Mouse (Mus musculus) left cerebral cortex, adult 18-20 months (tissue): Measurements from ENCODE around the gene Spo11. TPM values are rescaled to one million over a fixed set of nuclear protein-coding genes. Genes with fewer than 3 reads are reported as not detected.

Experiments
- DNase-seq, 2 experiments: peaks; one replicate each; pipeline ENCODE4 v3.0.0; 2021 to 2022; ENCODE audit warnings: low spot score in 2 of 2, mixed read lengths in 1 of 2
- total RNA-seq, 2 experiments: library from RNA; stranded (reverse); gene quantifications; 2 replicates each; pipeline ENCODE4 v1.2.3; 2021

Spo11 gene
- total RNA-seq, 2 experiments from 2014 or later: 0.23 to 0.28 TPM

DNA sequence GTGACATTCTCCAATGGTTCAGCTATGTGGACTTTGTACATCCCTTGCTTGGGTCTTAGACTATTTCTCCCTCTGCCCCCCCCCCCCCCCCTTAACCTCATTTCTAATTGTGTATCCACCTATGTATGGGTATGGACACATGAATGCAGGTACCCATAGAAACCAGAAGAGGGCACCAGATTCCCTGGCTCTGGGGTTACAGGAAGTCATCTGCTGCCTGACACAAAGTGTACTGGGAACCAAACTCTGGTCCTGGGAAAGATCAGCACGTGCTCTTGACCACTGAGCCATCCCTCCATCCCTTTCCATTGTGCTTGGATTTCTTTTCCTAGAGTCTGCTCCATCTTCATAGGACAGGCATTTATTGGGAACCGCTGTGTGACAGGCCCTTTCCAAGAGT, 25.5 kb upstream of the Spo11 start:
- DNase-seq: no peak

DNA sequence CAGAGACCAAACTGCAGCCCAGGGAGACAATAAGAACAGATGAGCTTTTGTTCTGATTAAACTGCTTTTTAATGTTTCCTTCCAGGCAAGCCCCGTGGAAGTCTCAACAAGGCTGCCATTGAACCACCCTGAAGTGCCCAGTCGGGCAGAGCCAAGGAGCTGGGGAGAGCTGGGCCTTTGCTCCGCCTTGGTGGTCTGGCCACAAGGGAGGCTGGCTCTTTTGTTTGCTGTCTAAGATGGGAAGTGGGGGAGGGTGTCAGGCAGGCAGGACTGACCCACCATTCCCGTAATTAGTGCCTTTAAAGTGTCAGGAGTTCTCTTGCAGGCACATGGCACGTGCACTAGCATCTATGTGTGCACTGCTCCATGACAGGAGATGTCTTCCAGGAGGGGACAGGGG, 18.9 kb upstream of the Spo11 start:
- no peak for DNase-seq

DNA sequence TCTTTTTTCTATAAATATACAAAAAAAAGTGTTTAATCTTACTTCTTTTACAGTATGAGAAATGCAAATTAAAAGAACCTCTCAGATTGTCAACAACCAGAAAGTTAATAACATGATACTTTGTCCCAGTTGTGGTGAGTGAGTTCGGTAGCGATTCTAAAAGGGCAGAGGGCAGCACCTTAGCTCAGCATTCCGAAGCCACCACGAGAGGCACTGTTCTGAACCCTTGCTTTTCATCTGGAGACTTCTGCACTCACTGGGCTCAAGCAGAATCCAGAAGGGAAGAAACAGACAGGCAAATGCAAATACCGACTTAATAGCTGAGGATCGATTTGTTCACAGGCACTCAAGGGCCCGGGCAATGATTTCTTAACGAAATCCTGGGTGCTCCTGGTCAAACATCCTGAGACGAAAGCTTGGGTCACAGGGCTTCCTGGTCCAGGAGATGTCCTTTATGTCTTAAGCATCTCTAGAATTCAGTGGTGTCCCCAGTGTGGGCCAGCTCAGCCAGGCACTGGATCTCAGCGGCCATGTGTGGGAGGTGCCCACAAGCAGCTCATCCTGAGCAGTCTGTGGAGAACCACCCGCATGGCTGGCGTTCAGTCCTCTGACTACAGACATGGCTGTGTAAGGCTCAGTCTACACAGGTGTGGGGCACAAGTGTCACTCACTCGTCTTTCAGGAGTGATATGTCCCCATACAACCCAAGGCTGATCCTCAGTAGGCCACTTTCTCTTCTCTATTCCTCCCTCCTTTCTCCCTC, 18.3 kb upstream of the Spo11 start:
- no peak for DNase-seq

DNA sequence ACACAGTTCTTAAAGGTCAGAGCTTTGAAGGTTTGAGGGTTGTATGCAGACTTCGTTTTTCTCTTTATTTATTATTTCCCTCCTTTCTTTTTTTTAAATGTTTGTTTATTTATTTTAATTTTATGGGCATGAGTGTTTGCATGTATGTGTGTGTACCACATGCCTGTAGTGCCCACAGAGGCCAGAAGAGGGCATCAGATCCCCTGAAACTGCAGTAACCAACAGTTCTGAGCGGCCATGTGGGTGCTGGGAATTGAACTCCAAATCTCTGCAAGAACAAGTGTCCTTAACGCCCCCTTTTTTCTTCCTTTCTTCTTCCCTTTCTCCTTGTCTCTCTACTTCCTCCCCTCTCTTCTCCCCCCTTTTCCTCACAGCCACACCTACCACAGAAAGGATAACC, 17.1 kb upstream of the Spo11 start:
- DNase-seq: no peak

DNA sequence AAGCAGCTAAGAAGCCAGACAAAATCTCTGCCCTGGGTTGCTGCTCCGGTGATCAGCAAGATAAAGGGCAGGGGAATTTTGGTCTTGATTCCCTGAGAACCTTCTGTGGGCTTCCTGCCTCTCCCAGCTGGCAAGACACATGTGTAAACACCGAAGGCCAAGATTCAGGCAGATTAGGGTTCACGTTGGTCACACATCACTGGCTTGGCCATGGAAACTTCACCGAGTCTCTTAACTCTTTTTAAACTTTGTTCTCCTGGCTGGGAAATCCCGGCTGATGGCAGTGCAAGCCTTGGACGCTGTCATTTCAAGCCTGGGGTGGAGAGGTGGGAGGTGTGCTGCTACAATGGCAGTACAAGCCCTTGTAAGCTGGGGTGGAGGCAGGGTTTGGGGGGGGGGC, 16.3 kb upstream of the Spo11 start:
- no peak for DNase-seq

DNA sequence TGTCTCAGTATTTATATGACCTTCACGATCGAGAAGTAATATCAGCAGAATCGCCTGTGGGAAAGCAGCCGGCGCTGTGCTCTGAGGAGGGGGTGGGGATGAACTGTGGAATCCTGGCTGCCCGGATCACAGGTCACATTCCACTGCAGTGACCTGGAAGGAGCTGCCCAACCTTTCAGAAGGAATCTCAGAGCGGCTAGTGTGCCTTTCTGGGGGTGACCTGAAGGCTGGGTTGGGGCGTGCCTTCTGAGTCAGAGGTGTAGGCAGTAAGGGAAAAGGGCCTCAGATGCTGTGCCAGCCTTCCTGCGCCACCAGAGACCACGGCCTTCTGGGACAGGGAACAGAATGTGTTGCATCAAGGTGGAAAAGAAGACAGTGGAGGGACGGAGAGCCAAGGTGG, 12.3 kb upstream of the Spo11 start:
- no peak for DNase-seq

DNA sequence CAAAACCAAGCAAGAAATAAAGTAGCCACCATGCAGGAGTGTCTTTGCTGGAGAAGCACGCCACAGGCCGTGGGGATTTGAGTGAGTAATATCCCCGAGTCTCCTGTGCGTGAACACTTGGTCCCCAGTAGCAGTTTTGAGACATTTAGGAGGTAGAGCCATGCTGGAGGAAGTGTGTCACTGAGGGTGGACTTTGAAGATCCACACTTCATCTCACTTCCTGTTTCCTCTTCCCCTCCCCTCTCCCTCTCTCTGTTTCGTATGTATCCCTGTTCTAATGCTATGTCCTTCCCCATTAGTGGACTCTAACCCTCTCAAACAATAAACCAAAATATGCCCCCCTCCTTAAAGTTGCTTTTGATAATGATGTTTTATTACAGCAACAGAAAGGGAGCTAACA, 11.0 kb upstream of the Spo11 start:
- DNase-seq: no peak

DNA sequence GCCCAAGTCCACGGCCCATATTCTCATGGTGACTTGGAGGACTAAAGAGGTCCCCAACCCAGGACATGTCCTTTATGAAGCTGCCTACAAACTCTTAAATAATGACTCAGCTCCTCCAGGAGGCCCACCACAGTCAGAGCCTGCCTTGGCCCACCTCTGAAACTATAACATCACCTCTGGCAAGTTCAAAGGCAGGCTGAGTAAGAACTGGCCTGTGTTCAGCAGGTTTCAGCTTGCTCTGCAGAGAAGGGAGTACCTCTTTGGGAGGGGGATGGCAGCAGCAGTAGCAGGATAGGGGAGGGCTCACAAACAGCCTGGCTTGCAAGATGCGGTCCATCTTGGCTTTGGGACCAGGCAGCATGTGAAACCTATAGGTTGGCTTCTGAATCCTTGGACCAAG, 5.6 kb upstream of the Spo11 start:
- no peak for DNase-seq

DNA sequence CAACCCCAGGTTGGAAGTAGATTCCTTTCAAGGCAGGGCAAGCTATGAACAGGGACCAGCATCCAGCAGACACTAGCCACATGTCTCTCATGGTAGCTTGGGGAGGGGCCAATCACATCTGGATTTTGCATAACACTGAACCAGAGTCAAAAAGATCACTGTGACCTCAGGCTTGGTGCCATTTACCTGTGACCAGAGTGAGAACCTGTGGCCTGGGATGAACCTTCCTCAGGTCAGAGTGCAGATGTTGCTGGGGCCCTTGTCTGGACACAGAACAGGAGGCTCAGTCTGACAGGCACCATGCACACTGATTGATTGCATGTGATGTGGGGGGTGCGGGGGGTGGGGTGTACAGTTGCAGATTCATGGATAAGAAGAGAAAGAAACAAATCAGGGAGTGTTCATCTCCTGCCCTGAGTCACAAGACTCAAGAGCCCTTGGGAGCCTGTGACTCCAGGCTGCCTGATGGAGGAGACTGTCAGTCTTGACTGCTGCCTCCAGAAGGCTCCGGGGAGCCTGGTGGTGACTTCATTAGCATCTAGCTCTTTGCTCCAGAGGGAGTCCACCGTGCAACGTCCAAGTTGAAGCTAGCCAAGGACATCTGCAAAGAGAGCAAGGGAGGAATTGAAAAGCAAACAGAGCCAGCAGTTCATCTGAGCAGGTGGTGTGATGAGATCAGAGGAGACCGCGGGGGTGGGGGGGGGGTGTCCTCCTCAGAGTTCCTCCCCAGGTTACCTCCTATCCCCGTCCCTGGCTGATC, 3.5 kb upstream of the Spo11 start:
- no peak for DNase-seq

DNA sequence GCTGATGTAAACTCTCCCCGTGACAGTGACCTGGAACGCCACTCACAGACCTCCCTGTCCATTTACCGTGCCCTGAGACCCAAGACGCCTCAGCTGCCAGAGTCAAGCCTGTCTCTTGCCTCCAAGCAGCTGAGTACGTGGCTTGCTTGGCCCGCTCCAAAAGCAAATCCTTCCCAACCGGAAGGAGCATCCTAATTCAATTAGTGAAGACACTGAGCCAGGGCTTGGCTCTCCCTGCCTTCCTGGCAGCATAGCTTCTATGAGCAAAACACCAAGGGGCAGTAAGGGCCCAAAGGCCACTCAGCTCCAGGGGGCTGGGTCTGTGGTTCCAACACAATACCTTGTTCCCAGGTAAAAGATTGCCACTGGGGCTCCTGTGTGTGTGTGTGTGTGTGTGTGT, 2.8 kb upstream of the Spo11 start:
- DNase-seq: no peak

DNA sequence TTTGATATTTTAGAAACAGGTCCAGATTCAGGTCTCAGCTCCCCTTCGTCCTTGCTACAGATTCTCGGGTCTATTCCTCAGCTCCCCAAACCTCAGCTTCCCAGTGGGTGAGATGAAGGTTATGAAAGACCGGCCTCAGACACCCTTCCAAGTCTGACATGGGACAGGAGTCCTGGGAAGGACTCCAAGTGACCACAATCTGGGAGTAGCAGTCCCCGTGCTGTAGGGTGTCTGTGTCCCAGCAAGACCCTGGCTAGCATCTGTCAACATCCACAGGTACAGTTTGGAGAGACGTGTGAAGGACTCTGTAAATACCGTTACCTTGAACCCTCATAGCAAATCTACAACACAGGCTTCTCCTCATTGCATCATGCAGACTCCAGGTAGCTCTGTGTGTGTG, 2.3 kb upstream of the Spo11 start:
- no peak for DNase-seq

DNA sequence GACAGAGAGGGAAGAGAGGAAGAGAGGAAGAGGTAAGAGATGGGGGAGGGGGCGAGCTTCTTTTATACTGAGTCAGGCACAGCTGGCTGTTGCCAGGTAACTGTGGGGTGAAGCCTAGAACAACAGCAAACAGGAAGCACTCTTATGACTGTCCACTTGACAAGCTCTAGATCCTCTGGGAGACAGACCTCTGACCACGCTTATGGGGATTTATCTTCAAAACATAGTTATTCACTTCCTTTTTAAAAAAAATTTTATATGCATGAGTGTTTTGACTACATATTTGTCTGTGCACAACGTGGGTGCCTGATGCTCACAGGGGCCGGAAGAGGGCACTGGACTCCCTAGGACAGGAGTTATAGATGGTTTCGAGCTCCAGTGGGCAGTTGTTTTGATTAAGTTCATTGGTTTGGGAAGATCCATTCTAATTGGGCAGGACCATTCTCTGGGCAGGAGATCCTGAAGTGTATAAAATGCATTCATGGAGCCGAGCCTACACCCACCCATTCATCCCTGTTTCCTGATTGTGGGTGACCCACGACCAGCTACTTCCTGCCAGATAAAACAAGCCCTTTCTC, 750 bp upstream of the Spo11 start:
- no peak for DNase-seq

DNA sequence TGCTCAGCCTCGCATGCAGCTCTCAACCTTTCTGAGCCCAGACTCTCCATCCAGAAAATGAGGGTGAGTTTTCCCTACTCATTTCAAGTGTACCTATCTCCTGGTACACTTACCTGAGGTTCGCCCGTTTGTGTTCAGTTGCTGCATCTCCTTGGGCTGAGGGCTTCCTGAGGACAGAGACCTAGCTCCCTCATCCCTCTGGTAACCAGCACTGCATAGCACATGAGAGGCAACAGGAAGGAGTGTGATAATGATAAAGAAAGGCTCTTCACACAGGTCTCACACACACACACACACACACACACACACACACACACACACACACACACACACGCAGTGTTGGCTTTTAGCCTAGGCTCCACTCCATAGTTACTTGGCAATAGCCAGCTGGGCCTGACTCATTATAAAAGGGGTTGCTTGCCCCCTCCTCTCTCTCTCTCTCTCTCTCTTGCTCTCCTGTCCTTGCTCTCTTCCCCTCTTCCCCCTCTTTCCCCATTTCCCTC, 682 bp downstream of the Spo11 start:
- DNase-seq: no peak

DNA sequence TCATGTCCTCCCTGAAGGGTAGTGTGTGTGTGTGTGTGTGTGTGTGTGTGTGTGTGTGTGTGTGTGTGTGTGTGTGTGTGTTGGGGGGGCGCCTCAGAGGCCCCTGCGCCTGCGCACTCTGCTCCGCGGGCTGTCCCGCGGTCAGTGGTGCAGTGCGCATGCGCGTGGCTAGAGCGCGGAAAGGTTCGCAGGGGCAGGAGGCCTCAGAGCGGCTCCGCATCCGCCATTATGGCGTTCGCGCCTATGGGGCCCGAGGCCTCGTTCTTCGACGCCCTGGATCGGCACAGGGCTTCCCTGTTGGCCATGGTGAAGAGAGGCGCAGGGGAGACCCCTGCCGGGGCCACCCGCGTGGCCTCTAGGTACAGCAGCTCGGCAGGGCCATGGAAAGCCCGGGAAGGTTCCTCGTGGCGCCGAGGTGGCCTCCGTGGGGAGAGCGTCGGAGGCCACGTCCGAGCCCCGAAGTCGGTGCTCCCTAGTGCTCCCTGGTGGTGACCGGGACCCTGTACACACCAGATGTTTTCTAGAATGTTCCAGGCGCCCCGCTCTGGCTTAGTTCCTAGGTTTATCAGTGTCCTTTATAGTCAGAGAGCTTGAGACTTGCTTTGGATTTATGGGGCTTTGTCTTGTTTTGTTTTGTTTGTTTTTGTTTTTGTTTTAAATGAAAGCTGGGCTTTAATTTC, 2.3 kb downstream of the Spo11 start:
- no peak for DNase-seq

DNA sequence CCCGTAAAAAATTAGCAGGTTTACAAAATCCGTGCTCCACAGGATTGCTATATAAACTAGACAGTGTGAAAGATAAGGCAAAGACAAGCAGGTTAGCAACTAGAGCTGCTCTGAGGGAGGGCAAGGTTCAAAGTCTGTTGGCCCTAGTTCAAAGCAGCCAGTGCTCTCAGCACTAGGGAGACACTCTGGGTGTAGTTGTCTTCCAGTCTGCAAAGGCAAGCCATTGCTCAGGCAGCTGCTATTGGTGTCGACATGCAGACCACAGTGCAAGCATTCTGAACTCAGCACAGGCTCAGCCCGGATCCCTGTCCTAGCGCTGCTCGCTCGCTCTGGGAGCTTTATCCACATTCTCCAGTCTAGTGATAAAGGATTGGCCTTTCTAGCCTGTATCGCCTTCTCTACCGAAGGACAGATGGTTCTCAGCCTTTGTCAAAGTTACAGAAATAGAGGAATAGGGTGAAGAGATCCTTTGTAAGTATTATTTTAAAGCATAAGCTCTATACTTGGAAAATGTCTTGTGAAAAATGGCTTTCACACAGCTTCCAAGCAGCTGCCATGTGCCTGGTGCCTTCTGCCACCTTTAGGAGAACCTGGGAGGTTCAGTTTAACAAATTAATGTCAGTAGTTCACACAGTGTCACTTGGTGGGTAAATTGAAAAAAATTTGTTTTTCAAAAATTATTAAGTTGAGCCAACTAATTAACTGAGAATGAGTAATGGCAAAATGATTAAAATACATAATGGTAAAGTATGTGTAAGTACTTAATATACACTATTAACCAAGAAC, 5.5 kb downstream of the Spo11 start:
- no peak for DNase-seq

DNA sequence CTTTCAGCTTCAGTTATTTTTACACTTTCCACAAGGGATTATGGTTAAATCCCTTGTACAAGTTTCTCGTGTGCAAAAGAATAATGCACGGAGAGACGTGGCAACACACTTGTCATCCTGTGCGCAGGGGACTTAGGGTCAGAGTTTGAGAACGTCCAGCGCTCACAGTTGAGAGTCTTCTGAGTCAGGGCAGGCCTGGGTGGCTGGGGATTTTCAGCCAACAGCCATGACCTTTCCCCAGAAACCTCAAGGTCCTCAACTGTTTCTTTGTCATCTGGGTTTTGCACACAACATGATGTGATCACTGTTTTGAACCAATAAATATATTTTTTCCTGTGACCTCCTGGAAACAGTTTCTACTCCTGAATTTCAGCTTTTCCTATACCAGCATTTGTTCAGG, 12.7 kb downstream of the Spo11 start:
- DNase-seq: no peak

DNA sequence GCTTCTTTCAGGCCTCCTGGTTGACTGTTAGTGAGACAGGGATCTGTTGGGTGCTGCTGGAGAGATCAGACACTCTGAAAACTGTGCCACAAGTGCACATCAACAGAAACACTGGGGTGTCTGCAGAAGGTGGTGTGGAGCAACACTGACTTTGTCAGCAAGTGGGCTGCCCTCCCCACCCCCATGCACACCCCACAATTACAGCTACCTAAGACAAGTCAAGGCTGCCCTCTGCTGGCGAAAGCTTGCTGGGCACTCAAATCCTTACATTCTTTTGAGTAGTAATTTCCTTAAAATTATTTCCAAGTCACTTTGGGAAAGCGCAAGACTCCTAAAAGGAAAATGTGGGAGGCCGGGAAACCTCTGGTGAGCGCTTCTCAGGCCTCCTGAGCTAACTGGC, 18.7 kb downstream of the Spo11 start:
- peak; percentile 78 to 82 for DNase-seq

DNA sequence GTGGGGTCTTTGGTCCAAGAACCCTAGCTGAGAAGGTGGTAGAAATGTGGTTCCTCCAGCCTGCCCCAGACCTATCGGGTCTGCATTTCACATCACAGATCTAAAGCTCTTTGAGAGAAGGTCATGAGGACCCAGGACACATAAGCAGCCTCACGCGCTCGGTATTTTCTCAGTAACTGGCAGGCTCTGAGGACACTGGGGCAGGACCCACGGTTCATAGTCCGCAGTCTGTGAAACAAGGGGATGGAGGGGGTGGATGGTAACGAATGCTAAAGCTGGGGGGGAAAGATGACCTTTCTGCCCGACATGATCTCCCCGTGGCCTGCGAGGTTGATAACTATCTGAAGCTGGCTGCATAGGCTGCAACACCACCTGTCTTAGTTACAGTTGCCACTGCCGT, 20.2 kb downstream of the Spo11 start:
- DNase-seq: no peak

DNA sequence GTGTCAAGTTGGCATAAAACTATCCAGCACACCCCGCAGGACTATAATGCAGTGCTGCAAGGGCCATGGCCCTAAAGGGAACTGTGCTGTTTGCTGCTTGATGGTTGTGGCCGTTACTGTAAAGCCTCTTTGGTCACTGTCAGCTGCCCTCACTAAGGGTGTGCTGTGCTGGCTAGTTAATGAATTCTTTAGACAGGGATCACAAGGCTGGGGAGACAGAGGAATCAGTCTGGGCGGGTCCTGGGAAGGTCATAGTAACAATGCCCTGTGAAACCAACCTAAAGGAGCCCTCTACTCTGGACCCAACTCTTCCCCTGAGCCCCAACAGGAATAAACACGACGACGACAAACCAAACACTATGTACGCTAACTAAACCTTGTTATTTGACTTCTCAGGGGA, 21.0 kb downstream of the Spo11 start:
- no peak for DNase-seq

DNA sequence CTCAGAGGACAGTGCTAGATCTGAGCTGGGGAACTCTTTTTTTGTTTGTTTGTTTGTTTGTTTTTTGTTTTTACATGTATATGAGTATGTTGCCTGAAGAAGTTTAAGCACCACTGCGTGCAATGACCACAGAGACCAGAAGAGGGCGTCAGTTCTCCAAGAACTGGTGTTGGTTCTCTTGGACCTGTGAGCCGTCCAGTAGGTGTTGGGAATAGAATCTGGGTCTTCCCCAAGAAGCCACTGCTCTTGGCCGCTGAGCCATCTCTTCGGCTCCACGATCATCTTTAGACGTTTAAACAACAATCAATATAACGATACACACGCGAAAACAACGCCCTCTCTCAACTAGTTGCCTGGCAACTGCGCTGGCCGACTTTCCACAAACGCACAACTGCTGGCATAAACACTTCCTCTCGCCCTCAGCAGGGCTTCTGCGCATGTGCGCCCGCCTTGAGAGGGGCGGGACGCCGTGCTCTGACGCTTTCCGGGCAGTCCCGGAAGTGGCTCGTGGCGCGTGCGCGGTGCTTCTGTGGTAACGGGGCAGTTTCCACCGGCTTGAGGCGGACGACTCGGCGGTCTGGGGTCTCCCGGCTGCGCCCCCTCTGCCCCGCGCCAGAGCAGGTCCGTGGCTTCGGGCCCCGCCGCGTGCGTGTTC, 22.3 kb downstream of the Spo11 start, which contains the start of gene Rae1:
Gene Rae1 (plus strand): TSS at position 488 of the 655 bp plus-strand sequence.
- peak; percentile 98 to 99 for DNase-seq
